Mouse (Mus musculus) hematopoietic stem cell, adult 5-6 weeks (primary cell): ENCODE measurements around the gene Crtap. TPM values are rescaled to one million over a fixed set of nuclear protein-coding genes. Genes with fewer than 3 reads are reported as not detected.

Experiments
- ATAC-seq, 2 experiments: fragments of 125-278 bp in 1 of 2; replicated peaks in 1 of 2; 2 replicates each; pipeline ENCODE4 v1.8.0; 2016 to 2017; ENCODE audit warnings: inconsistent platforms in 2 of 2, mild to moderate bottlenecking in 2 of 2, moderate number of reproducible peaks in 2 of 2, low read depth in 1 of 2, moderate TSS enrichment in 1 of 2; ENCODE audit not compliant: low FRiP score in 2 of 2, poor library complexity in 2 of 2, severe bottlenecking in 2 of 2, insufficient read depth in 1 of 2, low TSS enrichment in 1 of 2
- total RNA-seq: library from RNA; stranded (forward); fragments of 172-1452, 232-1000 nt; gene quantifications from 2 replicates; pipeline ENCODE4 v1.2.3, GENCODE M21; 2017

Gene Crtap
- total RNA-seq: 21.4 and 36.7 TPM in 2 replicates

DNA sequence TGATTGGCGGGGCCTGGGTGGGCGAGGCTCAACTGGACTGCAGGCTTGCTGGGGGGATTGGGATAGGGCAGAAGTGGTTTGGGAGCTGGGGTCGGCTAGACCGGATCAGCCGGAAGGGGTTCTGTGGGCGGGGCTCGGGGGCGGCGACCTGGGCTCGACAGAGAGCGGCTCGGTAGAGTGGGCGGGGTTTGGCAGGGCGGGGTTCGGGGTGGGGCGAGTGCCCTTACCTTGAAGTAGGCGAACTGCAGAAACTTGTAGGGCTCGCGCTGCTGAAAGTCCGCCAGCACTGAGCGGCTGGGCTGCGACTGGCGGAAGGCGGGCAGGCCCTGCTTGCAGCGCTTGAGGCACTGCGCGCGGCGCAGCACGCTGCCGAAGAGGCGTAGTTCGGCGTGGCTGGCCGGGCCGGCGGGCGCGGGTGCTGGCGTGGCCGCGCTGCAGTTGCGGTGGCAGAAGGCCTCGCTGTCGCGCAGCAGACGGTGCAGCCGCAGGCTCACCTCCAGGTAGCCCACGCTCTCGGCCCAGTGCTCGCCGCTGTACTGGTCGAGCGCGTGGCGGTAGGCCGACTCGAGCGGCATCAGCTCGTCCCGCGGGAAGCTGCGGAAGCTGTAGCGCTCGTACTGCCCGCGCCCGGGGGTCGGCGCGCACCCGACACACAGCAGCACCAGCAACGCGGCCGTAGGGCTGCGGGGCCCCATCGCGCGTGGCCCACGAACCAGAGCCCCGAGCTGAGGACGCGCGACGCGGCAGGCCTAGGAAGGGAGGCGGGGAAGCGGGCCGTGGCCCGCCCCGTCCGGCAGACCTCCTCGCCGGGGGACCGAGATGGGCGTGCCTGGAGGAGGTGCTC lies at the start of gene Crtap:
Gene Crtap (minus strand): TSS at position 771 of the 844 bp plus-strand sequence.
- peak; percentile 76 to 81 for ATAC-seq

DNA sequence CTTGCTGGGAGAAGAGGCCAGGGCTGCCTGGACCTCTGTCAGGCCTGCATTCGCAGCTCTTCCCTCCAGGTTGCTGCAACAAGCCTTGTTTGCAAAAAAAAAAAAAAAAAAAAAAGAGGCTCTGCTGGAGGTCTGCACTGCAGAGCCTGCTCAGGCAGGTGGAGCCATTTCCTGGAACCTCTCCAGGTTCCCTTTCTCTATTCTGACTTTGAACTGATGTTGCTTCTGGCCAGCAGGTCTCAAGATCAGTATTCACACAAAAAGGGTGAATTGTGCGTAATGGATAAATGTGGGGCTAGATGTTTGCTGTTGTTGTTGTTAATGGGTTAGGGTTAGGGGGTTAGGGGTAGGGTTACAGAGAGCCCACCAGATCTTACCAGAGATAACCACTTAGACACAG lies 45.2 kb upstream of the Crtap start:
- ATAC-seq: no peak

DNA sequence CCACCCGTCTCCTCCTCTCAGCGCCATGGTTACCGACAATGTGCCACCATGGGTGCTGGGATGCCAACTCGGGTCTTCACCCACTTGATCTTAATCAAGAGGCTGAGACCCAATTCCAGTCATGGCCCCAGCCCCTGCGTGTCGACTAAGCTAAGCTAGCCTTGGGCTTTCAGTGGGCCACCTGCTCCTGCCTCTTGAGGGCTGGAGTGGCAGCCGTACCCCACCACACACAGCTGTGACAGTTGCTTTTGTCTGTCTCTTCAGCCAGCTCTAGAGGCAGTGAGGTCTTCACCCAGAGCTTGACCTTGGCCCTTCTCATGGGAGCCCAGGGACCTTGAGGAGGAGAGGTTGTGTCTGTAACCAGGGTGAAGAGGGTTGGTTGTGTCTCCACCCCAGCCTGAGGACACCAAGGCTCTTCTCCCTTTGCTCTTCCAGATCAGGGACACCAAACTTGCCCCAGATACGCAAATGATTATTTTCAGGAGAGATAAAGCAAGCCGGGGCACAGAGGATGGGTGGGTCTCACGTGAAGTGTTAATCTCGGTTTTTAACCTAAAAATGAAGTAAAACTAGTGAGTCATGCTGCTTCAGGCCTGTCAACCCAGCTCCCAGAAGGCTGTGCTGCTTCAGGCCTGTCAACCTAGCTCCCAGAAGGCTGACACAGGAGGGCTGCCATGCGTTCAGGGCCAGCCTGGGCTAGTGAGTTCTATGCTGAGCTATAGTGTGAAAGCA lies 37.8 kb upstream of the Crtap start:
- ATAC-seq: no peak

DNA sequence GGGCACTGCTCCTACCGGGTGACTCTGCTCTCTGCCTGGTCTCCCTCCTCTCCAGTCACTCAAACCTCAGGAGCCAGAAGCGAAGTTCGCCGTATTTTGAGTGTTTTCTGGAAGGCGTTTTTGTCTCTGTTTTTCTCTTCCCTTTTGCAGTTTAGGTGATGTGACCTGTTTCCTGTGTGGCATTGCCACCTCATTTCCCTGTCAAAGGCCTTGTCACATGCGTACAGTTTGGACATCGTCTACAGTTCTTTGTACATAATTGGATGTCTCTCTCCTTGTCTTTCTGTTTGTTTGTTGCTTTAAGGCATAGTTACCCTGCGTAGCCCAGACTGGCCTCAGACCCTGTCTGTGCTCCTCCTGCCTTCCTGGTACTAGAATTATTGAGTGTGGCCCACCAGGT lies 37.0 kb upstream of the Crtap start:
- 0 out of 4 replicates have a peak, but pooled peaks of 1 of the 2 experiments have one; percentile 4 for ATAC-seq

DNA sequence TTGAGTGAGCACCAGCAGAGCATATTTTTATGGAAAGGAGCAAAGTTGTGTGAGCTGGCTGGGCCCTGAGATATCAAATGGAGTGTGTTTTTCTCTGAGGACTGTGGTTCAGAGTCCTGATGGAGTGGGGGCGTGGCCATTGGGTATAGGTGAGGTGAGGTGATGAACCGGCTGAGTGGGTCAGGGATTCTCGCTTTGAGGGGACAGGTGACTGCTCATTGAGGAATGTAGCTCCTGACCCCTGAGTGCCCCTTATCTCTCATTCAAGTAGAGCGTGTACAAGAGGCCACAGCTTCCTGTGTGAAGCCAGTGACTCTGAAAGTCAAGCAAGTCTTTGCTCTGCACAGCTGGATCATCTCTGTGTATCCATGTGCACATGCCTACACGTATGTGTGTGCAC lies 35.7 kb upstream of the Crtap start:
- no peak for ATAC-seq

DNA sequence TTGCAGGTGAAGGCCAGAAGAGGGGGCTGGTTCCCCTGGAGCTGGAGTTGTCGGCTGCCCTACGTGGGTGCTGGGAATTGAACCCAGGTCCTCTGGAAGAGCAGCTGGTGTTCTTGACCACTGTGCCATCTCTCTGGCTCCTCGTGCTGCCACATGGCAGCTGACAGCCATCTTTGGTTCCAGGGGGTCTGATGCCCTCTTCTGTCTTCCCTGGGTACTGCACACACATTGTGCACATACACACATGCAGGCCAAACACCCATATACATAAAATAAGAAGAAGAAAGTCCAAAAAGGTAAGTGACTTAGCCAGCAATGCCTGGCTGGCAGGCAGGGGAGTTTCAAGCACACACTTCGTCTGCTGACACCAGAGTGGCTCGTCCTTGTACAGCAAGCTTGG lies 35.1 kb upstream of the Crtap start:
- ATAC-seq: no peak

DNA sequence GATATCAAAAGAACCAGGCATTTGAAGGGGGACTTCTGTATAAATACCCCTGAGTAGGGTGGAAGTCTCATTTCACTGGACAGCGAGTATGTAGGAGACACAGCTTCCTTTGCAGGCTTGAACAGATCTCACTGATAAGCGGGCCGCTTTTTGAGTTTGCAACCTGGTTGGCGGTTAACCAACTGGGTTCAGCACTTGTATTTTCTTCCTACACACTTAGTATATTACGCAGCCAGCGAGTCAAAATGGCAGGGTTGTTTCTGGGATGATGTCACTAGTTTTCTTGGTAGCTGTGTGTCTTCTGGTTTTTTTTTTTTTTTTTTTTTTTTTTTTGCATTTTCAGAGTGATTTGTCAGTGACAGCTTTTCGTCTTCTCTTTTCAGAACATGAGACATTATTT lies 31.3 kb upstream of the Crtap start:
- ATAC-seq: no peak

DNA sequence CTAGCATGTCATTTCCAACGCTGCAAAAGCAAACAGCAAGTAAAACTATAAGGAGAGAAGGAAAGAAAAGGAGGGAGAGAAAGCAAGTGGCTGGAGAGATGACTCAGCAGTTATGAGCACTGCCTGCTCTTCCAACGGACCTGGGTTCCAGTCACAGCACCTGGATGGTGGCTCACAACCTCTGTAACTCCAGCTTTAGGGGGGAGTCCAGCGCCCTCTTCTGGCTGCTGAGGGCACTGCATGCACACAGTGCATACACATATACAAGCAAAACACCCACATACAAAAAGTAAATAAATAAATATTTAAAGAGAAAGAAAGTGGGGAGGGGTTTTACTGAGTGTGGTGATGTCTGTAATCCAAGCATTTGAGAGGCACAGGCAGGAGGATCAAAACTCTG lies 30.6 kb upstream of the Crtap start:
- no peak; a peak in 1 of 4 replicates for ATAC-seq

DNA sequence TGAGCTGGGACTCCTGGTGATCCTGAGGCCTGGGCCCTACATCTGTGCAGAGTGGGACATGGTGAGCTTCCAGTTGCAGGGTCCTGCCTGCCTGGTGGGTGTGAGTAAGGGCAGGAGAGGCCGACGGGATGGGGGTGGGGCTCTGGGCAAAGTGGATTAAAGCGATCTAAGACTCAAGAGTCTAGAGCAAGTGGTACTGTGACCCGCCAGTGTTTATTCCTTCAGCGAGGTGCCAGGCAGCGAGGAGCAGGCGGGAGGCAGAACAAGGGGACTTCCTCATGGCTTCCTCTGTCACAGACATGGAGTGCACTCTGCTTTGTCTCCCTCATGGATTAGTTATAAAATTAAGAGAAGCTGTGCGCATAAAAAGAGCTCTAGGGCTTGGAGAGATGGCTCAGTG lies 30.0 kb upstream of the Crtap start:
- no peak for ATAC-seq

DNA sequence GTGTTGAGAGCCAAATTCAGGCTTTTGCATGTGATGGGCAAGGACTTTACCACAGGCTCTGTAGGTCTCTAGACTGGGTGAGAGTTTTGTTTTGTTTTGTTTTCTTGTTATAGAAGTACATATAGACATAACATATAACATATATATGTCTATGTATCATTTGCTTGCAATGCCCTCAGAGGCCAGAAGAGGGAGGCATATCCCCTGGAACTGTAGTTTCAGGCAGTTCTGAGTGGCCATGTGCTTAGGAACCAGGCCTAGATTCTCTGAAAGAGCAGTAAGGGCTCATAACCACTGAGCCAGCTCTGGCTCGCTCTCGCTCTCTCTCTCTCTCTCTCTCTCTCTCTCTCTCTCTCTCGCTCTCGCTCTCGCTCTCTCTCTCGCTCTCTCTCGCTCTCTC lies 27.7 kb upstream of the Crtap start:
- peak; percentile 38 to 63; a peak in 1 of 4 replicates for ATAC-seq

DNA sequence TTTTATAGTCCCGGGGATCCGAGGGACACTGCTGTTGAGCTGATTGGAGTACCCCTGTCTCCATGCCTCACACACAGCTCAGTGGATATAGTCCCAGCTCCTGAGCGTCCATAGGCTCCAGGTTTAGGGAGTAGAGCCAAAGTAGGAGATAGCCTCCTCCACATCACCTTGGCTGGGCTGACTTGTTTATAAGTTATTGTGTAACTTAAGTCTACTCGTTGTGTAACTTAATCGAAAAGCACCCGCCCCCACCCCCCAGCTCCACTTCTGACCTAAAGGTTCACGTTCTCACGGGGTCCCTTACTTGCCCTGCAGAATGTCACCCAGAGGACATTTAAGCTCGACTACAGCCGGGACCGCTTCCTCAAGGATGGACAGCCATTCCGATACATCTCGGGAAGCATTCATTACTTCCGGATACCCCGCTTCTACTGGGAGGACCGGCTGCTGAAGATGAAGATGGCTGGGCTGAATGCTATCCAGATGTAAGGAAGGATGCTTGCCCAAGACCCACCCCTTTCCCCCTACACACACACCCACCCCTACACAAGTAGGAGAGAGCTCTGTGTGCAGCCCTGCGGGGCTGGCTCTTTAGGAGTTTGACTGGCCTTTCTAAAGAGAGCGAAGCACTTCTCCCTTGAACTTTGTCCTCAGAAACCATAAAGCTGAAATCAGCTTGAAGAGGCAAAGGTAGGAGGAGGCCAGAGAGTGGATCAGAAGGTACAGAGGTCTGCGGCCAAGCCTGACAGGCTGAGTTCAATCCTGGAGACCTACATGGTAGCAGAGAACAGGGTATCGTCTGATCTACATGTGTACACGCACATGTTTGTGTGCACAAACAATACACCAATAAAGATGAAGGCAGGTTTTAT lies 26.4 kb upstream of the Crtap start:
- no peak for ATAC-seq

DNA sequence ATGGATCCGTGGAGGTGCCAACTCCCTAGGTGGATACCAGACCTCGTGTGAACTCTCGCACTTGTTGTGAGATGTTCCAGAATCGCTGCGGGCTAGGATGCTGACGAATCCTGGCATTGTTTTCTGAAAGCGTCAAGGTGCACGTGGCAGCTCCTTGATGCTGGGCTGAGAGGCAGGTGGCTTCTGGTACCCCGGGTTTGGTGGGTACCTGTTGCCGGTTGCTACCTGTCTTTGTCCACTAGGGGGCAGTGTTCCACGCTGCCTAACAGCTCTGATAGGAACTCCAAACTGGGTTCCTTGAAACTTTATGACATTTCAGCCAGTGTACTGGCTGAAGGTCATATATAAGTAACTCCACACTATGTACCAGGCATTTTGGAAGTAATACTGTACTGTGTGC lies 25.2 kb upstream of the Crtap start:
- peak; percentile 59 to 82; a peak in 3 of 4 replicates for ATAC-seq

DNA sequence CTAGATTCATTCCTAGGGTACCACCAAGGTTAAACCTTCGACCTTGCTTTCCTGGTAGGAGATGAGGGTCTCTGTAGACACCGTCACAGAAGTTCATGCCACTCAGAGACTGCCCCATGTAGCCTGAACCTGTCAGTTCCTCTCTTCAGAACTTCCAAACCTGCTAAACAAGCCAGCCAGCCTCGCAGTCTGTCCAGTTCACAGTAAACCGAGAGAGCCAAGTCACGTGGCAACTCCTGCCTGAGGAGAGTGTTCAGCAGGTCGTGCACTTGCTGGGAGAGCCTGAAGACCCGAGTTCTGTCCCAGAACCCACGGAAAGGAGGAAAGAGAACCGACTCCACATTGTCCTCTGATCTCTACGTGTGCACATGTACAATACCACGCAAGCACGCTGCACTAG lies 23.4 kb upstream of the Crtap start:
- ATAC-seq: no peak

DNA sequence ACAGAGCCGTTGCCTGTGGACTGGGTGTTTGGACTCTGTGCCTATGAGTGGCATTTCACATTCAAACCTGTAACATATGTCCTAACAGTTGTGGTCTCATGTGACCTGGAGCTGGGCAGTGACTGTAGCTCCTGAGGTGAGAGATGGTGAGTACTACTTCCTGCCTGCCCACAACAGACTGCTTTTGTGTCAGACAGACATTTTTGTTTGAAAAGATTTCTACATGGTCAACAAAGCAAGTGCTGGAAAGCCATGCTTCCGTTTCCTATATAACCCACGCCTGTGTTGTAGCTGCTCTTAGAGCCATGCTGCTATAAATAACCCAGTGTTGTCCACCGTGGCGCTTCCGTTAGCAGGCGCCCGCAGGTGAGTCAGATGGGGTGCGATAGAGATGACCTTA lies 21.9 kb upstream of the Crtap start:
- no peak for ATAC-seq

DNA sequence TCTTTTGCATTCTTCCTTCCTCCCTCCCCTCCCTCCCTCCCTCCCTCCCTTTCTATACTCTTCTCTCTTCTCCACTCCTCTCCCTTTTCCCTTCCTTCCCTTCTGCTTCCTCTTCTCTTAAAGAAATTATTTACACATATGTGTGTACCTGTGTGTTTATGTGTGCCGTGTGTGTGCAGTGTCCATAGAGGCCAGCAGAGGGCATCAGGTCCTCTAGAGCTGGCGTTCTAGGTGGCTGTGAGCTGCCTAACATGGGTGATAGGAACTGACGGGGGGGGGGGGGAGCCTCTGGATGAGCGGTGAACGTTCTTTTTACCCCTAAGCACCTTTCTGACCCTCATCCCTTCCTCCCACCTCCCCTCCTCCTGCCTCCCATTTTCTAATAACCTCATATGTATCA lies 20.8 kb upstream of the Crtap start:
- no peak for ATAC-seq

DNA sequence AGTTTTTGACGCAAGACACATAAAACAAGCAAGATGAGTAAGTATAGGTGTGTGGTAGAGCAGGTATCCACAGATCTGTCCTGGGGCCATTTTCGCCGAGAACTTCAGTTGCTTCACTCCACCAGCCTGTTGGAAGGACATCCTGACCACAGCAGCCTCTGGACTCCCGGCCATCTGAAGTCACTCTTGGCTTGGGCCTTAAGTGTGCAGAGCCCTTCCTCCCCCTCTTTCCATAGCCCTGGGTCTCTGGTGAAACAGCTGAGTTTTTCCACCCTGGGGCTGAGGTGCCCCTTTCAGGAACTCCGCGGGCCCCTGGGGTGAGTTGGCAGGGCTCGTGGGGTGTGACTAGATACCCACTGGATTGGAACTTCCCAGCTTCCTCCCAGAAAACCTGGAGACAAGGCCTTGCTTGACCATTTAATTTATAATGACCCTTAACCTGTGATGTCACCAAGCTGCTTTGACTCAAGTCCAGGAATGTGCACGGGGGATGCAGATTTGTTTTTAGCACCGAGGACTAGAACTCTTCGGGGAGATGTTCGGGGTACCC lies 19.9 kb upstream of the Crtap start:
- ATAC-seq: no peak

DNA sequence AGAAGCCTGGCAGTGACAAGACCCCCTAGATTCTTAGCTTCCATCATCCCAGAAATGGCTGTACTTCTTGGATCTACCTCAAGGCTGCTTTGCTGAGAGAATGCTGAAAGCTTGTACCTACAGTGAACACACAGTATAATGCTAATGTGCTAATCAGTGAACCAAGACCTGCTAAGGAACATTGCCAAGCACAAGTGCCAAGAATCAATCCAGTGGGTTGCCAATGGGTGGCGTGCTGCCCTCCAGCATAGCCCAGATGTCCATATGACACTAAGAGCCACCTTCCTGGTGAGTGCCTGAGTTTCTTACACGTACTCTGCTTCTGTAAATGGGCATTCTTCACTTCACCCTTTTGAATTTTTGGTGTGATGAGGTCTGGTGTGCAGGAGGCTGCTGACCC lies 17.2 kb upstream of the Crtap start:
- no peak for ATAC-seq
